Mouse (Mus musculus): ENCODE results near the gene Nktr.

Gene Nktr

GRCm38 (mm10) chr9:121718792-121719318 is at the start of gene Nktr:
Gene Nktr (plus strand): TSS chr9:121719169.
- peak; percentile 98 for DNase-seq

- DNase-seq = peak; percentile 85
Observed at GRCm38 (mm10) chr9:121669348-121669791, 49.6 kb upstream of the Nktr start.

- DNase-seq = peak; percentile 69
Observed at GRCm38 (mm10) chr9:121671300-121671699, 47.7 kb upstream of the Nktr start.

- peak; percentile 63 for DNase-seq
Observed at GRCm38 (mm10) chr9:121672311-121672710, 46.7 kb upstream of the Nktr start.

- DNase-seq = no peak
Observed at GRCm38 (mm10) chr9:121673716-121674115, 45.3 kb upstream of the Nktr start.

GRCm38 (mm10) chr9:121675011-121675410 is 44.0 kb upstream of the Nktr start:
- no peak for DNase-seq

DNA sequence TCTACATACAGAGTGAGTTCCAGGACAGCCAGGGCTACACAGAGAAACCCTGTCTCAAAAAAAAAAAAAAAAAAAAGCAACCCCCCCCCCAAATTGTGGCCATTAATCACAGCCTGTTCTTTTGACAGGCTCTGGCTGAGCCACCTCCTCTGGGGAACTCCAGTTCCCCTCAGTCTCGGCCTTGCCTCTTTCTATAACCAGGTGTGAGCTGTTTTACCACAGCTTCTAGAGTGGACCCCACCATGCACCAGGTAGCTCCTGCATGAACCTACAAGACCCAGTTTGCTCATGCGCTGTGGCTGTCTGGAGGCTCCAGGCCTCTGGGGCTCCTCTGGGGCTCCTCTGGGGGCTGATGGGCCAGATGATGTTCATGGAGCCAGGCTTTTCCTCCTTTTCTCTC is 43.4 kb upstream of the Nktr start:
- no peak for DNase-seq

DNA sequence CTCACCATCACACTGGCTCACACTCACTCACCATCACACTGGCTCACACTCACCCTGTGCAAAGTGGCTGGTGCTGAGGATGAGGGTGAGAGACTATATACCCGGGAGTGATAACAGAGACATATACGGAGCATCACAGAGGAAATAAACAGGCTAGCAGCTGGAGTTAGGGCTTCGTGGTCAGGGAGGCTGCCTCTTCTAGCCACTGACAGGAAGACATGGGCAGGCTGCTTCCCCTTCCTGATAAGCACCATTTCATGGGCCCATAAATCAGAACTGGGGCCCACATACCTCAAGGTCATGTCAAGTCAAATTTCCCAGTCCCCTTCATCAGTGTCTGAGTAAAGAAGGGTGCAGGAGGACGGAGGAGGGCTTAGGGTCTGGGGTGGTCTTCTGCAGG is 41.9 kb upstream of the Nktr start:
- DNase-seq = no peak

- peak; percentile 71 for DNase-seq
Observed at GRCm38 (mm10) chr9:121677476-121677875, 41.5 kb upstream of the Nktr start.

GRCm38 (mm10) chr9:121679549-121679948 is 39.4 kb upstream of the Nktr start:
- DNase-seq = peak; percentile 76

DNA sequence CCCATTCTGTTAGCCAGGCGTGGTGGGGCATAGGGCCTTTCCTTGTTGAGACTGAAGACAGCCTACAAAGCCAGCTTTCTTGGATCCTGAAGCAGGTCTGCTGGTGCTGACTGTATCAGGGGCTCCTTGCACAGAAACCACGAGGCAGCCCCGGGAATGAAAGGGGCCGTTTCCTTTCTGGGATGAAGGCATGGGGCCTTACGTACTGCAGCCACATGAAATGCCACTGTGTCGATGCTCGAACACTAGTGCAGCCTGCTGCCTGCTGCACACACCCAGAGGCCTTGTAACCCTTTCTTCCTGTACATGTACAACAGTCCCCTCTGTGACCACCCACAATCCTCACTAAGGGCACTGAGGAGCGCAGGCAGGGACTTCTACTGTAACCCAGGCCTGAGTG is 37.8 kb upstream of the Nktr start:
- DNase-seq = no peak

DNA sequence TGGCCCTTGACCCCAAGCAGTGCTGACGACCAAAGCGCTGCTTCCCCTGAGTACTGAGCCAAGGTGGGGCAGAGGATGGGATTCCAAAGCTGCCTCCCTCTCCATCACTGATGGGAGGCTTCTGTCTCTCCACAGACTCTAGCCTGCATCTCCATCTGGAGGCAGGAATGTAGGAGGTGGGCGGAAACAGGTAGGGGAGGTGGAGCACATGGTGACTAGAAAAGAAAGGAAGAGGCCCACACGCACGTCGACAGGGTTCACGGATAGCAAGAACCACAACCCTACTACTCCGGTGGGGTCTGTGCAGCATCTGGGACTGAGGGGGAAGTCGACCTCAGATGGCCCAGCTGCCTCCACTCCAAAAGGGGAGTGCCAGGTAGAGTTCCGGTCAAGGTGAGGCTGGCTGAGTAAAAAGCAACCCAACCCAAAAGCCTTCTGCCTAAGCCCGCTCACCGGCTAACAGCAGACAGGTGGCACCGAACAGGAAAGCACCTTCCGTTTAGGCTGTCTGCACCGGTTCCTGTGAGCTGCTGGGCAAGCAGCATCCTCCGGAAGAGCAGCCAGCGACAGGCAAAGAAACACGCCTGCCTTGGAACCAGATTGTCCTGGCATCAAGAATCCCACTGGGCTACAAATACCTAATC is 36.8 kb upstream of the Nktr start:
- DNase-seq = no peak

- no peak for DNase-seq
Observed at GRCm38 (mm10) chr9:121684702-121685101, 34.3 kb upstream of the Nktr start.

DNA sequence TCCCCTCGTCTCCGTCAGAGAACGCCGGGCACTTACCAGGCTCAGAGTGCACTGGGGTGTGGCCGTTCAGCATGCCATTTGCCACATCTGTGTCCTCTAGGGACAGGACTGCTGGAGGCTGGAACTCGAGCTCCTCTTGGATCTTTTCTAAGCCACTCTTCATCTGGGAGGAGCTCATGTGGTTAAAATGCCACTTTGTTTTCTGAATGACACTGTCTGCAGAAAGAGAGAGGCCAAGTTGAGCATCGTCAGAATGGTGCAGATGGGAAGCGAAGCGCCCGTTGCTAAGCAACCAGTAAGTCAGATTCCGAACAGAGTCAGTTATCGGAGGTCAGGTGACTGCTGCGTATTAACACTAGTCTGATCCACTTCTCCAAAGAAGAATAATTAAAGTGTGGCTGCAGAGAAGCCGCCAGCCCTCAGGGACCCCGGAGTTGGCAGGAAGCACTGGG is 28.7 kb upstream of the Nktr start:
- no peak for DNase-seq

- no peak for DNase-seq
Observed at GRCm38 (mm10) chr9:121690734-121691133, 28.2 kb upstream of the Nktr start.

DNA sequence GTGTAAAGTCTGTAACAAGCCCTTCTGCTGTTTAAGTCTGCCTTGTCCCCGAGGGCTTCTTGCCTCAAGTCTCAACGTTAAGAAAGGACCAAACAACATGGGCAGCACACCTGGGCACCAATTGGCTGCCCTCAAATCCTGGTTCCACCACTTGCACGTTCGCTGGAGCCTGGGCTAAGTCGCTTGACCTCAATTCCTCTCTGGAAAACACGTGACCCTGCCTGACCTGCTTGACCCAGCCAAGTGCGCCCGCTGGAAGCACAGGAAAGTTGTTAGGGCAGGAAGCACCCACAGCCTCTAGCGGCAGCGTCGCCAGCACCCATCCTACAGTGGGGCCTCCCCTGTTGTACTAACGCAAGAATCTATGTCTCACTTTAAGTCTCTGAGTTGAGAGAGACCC is 24.2 kb upstream of the Nktr start:
- DNase-seq = no peak

- no peak for DNase-seq
Observed at GRCm38 (mm10) chr9:121696626-121697025, 22.3 kb upstream of the Nktr start.

DNA sequence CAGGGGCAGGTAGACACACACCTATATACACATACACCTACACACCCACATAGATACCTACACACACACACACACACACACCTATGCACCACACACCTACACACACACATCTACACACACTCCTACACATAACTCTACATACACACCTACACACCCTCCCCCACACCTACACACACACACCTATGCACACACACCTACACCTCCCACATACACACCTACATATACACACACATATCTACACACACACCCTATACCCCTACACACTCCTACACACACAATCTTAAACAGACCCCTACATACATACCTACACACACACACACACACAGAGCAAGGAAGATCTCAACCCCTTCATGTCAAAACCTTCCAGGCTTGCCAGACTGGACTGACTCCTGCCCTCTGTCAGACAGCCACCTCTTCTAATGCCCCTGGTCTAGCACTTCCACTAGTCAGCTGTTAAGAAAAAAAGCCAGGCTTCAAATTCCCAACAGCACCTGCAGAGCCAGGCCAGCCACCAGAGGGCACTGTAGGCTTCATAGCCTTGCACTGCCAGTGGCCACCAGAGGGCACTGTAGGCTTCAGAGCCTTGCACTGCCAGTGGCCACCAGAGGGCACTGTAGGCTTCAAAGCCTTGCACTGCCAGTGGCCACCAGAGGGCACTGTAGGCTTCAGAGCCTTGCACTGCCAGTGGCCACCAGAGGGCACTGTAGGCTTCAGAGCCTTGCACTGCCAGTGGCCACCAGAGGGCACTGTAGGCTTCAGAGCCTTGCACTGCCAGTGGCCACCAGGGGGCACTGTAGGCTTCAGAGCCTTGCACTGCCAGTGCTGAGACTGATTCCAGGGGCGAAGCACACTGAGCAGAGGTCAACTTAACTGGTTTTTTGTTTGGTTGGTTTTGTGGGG is 21.6 kb upstream of the Nktr start:
- DNase-seq = peak; percentile 81

- no peak for DNase-seq
Observed at GRCm38 (mm10) chr9:121704261-121704645, 14.7 kb upstream of the Nktr start.

DNA sequence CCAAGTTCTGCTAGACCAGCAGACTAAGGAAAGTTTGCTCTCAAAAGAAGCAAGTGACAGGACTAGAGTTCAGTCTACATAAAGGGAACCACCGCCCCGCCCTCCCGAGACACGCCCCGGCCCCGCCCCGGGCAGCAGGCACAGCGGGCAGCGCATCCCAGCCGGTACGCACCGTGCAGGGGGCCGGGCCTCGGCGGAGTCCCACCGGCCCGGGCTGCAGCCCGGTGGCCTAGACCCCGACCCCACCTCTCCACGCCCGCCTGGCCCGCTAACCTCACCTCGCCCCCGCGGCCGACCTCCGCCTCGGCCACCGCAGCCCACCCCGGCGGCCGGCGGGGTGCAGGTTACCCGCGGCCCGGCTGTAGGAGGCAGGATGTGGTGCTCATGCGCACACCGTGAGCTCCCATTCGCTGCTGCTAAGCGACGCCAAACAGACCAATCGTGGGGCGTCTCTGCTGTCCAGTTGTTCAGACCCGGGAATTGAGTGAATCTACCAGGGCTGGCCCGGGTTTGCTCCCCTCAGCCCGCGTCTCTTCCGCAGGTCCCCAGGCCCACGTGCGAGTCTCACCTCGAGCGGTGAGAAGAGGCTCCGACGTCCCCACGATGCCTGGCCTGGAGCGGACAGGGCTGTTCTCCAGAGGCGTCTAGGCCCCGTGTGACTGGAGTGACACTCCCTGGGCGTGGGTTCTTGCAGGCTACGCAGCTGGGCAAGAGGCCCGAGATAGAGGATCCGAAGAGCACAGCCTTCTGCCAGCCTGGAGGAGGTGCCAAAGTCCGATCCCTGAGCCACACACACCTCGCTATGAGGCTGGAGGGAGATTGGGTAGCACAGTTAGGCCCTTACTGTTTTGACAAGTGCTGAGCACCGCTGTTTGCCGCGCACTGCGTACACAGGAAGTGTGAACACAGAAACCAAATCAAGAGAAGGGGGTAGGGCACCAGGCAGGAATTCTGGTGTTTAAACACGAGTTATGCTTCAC is 14.0 kb upstream of the Nktr start, which contains the start of gene Sec22c:
Gene Sec22c, minus strand, starts transcription at position 845 of the 980 bp plus-strand sequence.
- DNase-seq = peak; percentile 90

DNA sequence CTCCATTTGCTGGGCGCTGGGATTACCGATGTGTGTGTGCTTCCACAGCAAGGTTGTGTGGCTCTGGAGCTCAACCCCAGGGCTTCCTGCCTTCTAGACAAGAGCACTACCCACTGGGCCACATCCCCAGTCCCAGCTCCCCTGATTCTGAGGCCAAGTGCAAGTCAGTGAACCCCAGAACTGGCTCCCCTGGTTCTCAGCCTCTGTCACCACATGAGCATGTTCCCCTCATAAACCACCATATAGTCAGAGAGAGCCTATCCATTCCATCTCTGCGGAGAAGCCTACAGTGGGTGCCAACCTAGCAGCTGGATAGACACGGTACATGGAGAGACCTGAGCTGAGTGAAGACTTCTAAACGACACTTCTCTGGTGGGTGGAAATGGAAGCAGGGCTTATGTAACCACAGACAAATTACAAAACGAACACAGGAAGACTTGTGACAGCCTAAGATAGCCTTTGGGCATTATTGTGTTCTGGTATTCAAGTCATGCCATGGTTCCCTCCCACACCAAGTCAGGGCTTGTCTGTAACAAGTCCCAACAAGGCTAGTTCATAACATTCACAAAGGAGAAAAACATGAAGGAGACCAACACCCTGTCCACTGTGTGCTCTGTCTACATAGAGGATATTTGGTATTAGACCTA is 12.8 kb upstream of the Nktr start:
- DNase-seq = no peak

DNA sequence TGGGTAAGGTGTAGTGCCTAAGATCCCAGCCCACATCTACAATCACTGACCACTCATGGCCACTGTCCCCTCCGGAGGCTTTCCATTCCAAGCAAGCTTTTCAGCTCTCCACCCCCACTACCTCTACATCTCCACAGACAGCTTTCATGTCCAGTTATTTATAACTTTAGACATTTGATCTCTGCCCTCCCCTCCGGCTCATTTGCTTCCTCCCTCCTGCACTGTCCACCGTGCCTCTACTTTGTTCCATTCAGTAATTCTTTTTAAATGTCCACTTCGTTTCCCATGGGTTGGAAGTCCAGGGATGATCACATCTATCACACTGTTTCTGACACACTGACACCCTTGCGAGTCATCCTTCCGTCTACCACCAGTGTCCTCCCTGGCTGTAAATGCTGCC is 11.2 kb upstream of the Nktr start:
- DNase-seq = no peak
